Mouse (Mus musculus) testis, adult 2 months (tissue): ENCODE measurements around the gene Bend6. TPM values are rescaled to one million over a fixed set of nuclear protein-coding genes. Genes with fewer than 3 reads are reported as not detected.

ENCODE experiments used
- H3K27ac ChIP-seq: fragments of 200-500 bp; 2 replicates; pipeline ENCODE4 v1.5.1; 2012; ENCODE audit warnings: low read depth, low read length; ENCODE audit not compliant: control insufficient read depth, insufficient read depth
- H3K27me3 ChIP-seq: fragments of 200-500 bp; 2 replicates; pipeline ENCODE4 v1.6.1; 2012; ENCODE audit warnings: mild to moderate bottlenecking, low read length, moderate library complexity; ENCODE audit not compliant: control insufficient read depth, insufficient read depth
- H3K36me3 ChIP-seq: fragments of 200-500 bp; 2 replicates; pipeline ENCODE4 v1.6.1; 2012; ENCODE audit warnings: mild to moderate bottlenecking, low read length; ENCODE audit not compliant: control insufficient read depth, insufficient read depth
- H3K4me1 ChIP-seq: fragments of 200-500 bp; 2 replicates; pipeline ENCODE4 v1.6.1; 2012; ENCODE audit warnings: low read length; ENCODE audit not compliant: control insufficient read depth, insufficient read depth
- H3K4me3 ChIP-seq: fragments of 200-500 bp; 2 replicates; pipeline ENCODE4 v1.5.1; 2012; ENCODE audit warnings: low read depth, mild to moderate bottlenecking, low read length, moderate library complexity, mixed read lengths; ENCODE audit not compliant: control insufficient read depth
- CTCF ChIP-seq: fragments of 200-500 bp; IDR thresholded peaks from 2 replicates; pipeline ENCODE4 v1.5.1; 2012; ENCODE audit warnings: low read depth, mild to moderate bottlenecking, inconsistent platforms, low read length, moderate library complexity; ENCODE audit not compliant: control insufficient read depth, insufficient read depth, insufficient replicate concordance
- POLR2A ChIP-seq: fragments of 200-500 bp; IDR thresholded peaks from 2 replicates; pipeline ENCODE4 v1.6.1; 2012; ENCODE audit warnings: low read depth, mild to moderate bottlenecking, inconsistent platforms, low read length, moderate library complexity; ENCODE audit not compliant: control insufficient read depth
- polyA plus RNA-seq: library from polyadenylated mRNA; depleted of rRNA; stranded (reverse); fragments of >200 nt; gene quantifications from 2 replicates; pipeline ENCODE4 v1.2.3, GENCODE M21; 2012

Bend6 gene
- polyA plus RNA-seq, 1 experiment: 1.1 TPM

DNA sequence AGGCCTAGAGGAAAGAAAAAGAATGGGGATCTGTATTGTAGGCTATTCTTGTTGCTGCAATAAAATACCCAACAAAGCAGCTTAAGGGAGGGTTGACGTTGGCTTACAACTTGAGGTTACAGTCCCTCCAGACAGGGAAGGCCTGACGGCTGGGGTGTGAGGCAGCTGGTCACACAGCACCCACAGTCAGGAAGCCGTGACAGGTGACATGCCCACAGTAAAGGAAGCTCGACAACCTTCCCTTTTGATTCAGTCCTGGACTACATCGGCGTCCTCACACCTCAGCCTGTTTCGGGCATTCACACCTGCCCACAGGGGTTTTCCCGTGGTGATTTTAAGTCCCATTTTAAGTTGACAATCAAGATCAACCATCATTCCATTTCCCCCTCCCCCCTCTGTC lies 35.0 kb upstream of the Bend6 start:
- TF ChIP-seq CTCF: no peak
- no peak for TF ChIP-seq POLR2A
- no peak overlapping the region for H3K4me3 ChIP-seq
- H3K27me3 ChIP-seq: no peaks in the 10 kb centered on the region
- peaks cover 7% of the 10 kb centered on the region for H3K4me1 ChIP-seq
- H3K27ac ChIP-seq: no peak overlapping the region
- H3K36me3 ChIP-seq: no peaks in the 10 kb centered on the region

DNA sequence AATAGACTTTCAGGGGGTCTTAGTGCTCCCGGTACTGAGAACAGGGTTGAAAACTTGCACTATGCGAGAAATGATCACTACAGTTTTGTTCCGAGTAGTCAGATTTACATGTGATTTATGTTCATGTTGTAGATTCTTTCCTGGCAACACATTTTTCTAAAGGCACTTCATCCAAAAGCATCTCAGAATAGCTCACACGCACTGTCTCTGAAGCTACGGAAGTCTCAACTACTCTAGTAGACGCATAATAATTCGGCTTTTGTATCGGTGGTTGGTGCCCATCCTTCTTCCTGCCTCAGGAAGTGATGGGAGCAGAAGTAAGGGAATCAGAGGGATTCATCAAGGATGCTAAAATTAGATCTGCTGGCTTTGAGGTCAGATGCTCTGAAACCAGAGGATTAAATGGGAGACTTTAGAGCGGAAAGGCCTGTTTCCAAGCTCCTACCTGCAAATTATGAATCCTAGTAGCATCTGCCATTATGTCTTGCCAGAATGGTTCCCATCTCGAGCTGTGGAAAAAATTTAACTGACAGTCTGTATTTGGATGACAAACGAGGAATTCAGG lies 32.8 kb upstream of the Bend6 start:
- Histone ChIP-seq H3K4me1 (peaks cover 7% of the 10 kb centered on the region), H3K27ac (no peak overlapping the region)
- TF ChIP-seq CTCF (no peak), POLR2A (no peak)

DNA sequence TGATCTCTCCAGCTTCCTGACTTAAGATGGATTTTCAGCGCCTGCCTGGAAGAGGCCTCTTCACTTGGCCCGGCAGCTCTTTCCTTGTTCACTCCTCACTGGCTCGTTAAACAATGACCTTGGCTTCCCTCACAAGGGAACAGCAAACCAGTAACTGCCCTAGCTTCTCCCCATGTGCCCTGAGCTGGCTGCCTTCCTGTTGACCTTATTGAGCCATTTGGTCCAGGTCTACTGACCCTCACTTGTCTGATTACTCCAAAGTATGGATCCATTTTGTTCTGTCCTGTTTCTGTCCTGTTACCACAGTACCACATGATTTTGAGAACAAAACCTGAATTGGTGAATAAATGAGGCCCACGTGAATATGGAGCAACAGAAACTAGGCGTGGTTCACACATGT lies 32.2 kb upstream of the Bend6 start:
- H3K4me1 ChIP-seq: peaks cover 3% of the 10 kb centered on the region
- H3K36me3 ChIP-seq: no peaks in the 10 kb centered on the region
- TF ChIP-seq POLR2A (no peak), CTCF (no peak)
- H3K27me3 ChIP-seq: no peaks in the 10 kb centered on the region
- H3K27ac ChIP-seq: no peak overlapping the region
- H3K4me3 ChIP-seq: no peak overlapping the region

More for the DNA sequence above, 32.8 kb upstream of the Bend6 start:
- no peaks in the 10 kb centered on the region for H3K27me3 ChIP-seq
- H3K4me3 ChIP-seq: no peak overlapping the region
- no peaks in the 10 kb centered on the region for H3K36me3 ChIP-seq

DNA sequence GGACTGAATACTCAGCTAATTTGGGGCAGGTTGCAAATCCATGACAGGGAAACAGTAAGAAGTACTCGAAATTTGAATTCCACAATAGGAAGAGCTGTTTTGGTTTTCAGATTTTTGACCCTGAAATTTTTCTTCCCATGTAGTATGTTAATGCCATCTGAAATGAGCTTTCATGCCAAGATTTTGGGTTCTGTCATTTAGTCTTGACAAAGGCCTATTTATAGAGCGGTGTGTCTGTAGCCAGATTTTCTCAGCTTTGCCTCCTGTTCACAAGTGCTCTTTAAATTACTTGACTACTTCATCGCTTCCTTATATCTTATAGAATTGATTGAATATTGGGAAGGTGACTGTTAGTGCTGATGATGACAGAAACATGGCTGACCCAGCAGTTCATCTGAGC lies 28.3 kb upstream of the Bend6 start:
- Histone ChIP-seq H3K27ac (no peak overlapping the region), H3K36me3 (no peaks in the 10 kb centered on the region), H3K4me3 (no peak overlapping the region), H3K4me1 (no peaks in the 10 kb centered on the region), H3K27me3 (no peaks in the 10 kb centered on the region)
- TF ChIP-seq CTCF (no peak), POLR2A (no peak)

DNA sequence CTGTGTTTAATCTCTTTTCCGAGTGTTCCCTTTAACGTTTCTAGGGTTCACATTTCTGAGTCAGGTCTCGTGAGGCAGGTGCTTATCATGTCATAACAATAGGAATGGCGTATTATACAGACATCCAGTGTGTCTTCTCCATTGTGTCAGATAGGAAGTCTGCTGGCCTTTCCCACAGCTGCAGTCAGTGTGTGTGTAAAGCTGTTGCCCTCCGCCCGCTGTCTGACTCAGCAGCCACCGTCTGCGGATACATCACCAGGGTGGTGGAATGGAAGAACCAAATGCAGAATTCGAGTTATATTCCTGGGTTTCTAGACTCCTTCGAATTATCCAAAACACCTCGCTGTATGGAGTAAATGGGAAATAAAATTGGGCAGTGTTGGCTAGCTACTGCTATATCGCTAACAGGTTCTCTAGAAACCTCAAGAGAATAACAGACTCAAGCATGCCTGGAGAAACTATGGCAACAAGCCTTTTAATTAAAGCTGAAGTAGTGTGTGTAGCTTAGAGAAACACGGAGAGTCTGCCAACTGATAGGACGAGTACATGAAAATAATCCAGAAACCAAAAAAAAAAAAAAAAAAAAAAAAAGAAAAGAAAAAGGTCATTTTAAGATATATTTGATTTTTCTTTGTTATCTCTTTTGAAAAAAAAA lies 25.4 kb upstream of the Bend6 start:
- TF ChIP-seq CTCF (no peak), POLR2A (no peak)
- no peak overlapping the region for H3K4me3 ChIP-seq
- no peaks in the 10 kb centered on the region for H3K4me1 ChIP-seq
- H3K27ac ChIP-seq: no peak overlapping the region
- H3K27me3 ChIP-seq: no peaks in the 10 kb centered on the region
- H3K36me3 ChIP-seq: no peaks in the 10 kb centered on the region

DNA sequence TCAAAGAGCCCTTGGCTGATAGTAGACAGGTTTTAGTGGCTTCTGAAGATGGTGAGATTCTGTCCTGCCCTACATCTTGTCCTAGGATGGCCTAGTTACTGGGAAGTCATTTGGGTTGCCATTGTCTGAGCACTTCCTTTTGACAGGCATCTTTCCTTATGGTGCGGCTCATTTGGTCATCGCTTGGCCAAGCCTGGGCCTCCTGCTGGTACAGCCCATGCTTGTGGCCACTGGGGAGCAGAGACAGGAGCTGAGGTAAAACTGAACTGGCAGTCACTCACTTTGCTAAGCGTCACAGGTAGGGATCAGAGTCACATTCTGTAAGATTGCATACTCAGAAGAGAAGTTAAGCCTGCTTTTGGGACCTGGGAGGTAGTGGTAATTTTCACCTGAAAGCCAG lies 24.6 kb upstream of the Bend6 start:
- Histone ChIP-seq H3K27me3 (no peaks in the 10 kb centered on the region), H3K4me3 (no peak overlapping the region), H3K27ac (no peak overlapping the region), H3K4me1 (no peaks in the 10 kb centered on the region), H3K36me3 (no peaks in the 10 kb centered on the region)
- TF ChIP-seq POLR2A: no peak
- TF ChIP-seq CTCF: no peak

DNA sequence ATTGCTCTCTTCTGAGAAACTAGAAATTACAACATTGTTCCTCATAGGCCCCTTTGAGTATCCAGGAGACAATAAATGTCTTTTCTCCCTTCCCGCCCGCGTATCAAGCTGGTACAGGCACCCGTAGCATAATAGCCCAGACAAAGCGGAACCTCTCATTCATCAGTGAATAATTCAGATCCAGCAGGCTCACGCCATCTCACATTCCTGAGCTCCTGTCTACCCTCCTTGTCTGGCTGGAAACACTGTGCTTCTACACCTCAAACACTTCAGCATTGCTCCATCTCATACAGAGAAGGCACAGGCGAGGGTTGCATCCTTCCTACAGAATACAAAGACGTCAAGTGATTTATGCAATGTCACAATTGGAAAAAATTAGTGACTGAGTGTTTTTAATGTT lies 24.2 kb upstream of the Bend6 start:
- Histone ChIP-seq H3K4me3 (no peak overlapping the region), H3K27ac (no peak overlapping the region), H3K4me1 (no peaks in the 10 kb centered on the region), H3K36me3 (no peaks in the 10 kb centered on the region), H3K27me3 (no peaks in the 10 kb centered on the region)
- TF ChIP-seq CTCF (no peak), POLR2A (no peak)

DNA sequence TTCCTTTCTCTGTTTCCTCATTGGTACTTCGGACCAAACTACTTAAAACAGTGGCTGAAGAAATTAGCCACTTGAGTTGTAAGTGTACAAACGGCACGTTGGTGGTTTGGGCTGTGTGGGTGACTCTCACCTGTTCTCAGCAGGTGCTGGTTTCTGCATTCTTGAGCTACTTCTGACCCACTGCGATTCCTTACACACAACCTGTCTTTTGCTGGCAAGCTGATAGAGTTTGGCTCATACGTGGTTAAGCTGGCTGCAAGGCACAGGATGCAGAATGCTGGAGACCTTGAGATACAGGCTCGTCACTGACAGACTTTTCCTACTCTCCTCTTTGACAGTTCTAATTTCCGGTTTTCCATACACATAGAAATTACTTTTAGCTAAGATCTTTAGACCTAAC lies 19.9 kb upstream of the Bend6 start:
- TF ChIP-seq POLR2A (no peak), CTCF (no peak)
- H3K27me3 ChIP-seq: no peaks in the 10 kb centered on the region
- no peaks in the 10 kb centered on the region for H3K4me1 ChIP-seq
- no peak overlapping the region for H3K4me3 ChIP-seq
- H3K36me3 ChIP-seq: no peaks in the 10 kb centered on the region
- H3K27ac ChIP-seq: no peak overlapping the region
